Mouse (Mus musculus) heart, embryonic 16.5 days (tissue): ENCODE measurements around the gene Crtc1. TPM values are rescaled to one million over a fixed set of nuclear protein-coding genes. Genes with fewer than 3 reads are reported as not detected.
A peak's percentile ranks its signal among the peaks of the same experiment; 100 is the strongest.

Experiments used
- ATAC-seq: fragments of 200-750 bp; cut with Nextera tagmentation; replicated peaks from 2 replicates; pipeline ENCODE4 v1.8.0; 2017; ENCODE audit warnings: moderate number of reproducible peaks; ENCODE audit not compliant: insufficient read depth, low FRiP score; ENCODE audit errors: extremely low read depth
- H3K27ac ChIP-seq: fragments of 300-500 bp; sonication (generic); 2 replicates; pipeline ENCODE4 v1.5.1; 2014; ENCODE audit warnings: mild to moderate bottlenecking, low read length, control low read depth, moderate library complexity
- H3K27me3 ChIP-seq: fragments of 300-500 bp; sonication (generic); 2 replicates; pipeline ENCODE4 v1.6.1; 2014; ENCODE audit warnings: low read length, mixed read lengths; ENCODE audit not compliant: control insufficient read depth, insufficient read depth
- H3K36me3 ChIP-seq: fragments of 300-500 bp; sonication (generic); 2 replicates; pipeline ENCODE4 v1.6.1; 2014; ENCODE audit not compliant: control insufficient read depth, insufficient read depth
- H3K4me1 ChIP-seq: fragments of 300-500 bp; sonication (generic); 2 replicates; pipeline ENCODE4 v1.6.1; 2014; ENCODE audit warnings: low read length, mixed read lengths; ENCODE audit not compliant: control insufficient read depth, insufficient read depth
- H3K4me2 ChIP-seq: fragments of 300-500 bp; sonication (generic); 2 replicates; pipeline ENCODE4 v1.6.1; 2014; ENCODE audit warnings: low read depth, mild to moderate bottlenecking, control low read depth, low read length
- H3K4me3 ChIP-seq: fragments of 300-500 bp; sonication (generic); 2 replicates; pipeline ENCODE4 v1.5.1; 2014; ENCODE audit warnings: mild to moderate bottlenecking, control low read depth, low read length
- H3K9ac ChIP-seq: fragments of 300-500 bp; sonication (generic); 2 replicates; pipeline ENCODE4 v1.6.1; 2014; ENCODE audit warnings: low read length, control low read depth
- H3K9me3 ChIP-seq: fragments of 300-500 bp; sonication (generic); replicated peaks from 2 replicates; pipeline ENCODE4 v1.6.1; 2016; ENCODE audit warnings: low read length; ENCODE audit not compliant: control insufficient read depth
- WGBS: fragments of 180-500 bp; shearing (Covaris S2); extraction: QIAGEN DNeasy Blood & Tissue Kit; methylation state at CpG from one replicate; pipeline ENCODE4 v1.1.7; 2014; 5-methylcytosine and 5-hydroxymethylcytosine counted together
- polyA plus RNA-seq: library from polyadenylated mRNA; unstranded; fragments of >200 nt; fragmentation: Nextera tagmentation; extraction: Ambion mirVana; gene quantifications from 2 replicates; pipeline ENCODE4 v1.2.1, GENCODE M21; 2015

The Crtc1 gene
- polyA plus RNA-seq, 1 experiment from 2014 or later: 10.7 TPM

DNA sequence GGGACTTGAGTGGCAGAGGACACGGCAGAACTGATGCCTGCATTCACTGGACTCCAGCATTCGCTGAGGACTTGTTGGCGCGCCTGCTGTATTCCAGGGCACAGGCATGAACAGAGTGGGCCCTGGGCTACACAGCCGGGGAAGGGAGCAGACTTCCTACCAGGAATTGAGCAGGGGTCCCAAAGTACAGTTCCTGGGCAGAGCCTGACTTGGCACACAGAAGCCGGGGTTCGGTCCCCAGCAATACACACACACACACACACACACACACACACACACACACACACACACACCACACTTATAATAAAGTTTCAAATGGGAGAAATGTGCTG, 435 bp upstream of the Crtc1 start:
- 4% methylated on average over 7 of the region's 7 CpGs for WGBS
- Histone ChIP-seq H3K4me1 (peaks cover 14% of the 10 kb centered on the region), H3K27me3 (no peaks in the 10 kb centered on the region), H3K27ac (peak overlapping the region; percentile 70), H3K36me3 (no peaks in the 10 kb centered on the region), H3K9me3 (no peaks in the 10 kb centered on the region), H3K4me2 (peak overlapping the region; percentile 89), H3K4me3 (peak overlapping the region; percentile 79), H3K9ac (peak overlapping the region; percentile 77)
- no peak for ATAC-seq

DNA sequence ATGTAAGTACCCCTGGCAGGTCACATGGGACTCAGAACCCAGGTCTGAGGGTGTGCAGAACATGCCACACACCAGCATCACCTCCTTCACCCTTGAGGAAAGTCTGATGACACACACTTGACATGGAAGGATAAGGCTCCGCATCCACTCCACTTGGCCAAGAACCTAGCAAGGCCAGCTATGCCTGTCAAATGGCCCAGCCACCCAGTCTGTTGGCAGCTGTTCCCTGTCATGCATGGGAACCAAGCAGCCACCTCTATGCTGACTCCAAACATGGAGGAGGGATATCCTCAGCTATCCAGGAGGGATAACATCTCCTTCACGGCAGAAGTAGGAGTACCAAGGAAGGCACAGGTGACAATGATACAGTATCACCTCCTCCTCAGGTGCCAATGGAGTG, 956 bp downstream of the Crtc1 start:
- Histone ChIP-seq H3K27me3 (no peaks in the 10 kb centered on the region), H3K9me3 (no peaks in the 10 kb centered on the region), H3K27ac (no peak overlapping the region), H3K36me3 (no peaks in the 10 kb centered on the region), H3K4me2 (peak overlapping the region; percentile 89), H3K4me3 (no peak overlapping the region; the same call in 1 of the 2 replicates), H3K4me1 (peaks cover 14% of the 10 kb centered on the region), H3K9ac (no peak overlapping the region)
- no peak for ATAC-seq
- 91% methylated on average over 2 of the region's 2 CpGs for WGBS

DNA sequence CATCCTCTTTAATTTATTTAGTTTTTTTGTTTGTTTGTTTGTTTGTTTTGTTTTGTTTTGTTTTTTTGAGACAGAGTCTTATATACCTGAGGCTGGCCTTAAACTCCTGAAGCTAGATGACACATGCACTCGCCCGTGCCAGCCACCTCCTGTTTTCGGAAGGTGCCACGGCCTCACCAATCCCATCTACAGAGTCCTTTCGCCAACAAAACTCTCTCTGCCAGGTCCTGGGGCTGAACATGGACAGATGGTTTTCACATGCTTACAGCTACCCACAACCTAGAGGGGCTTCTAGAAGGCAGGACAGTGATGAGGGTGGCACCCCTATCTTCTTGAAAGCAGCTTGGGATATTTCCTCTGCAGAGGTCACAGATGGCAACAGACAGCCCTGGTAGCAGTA, 4.2 kb downstream of the Crtc1 start:
- 95% methylated on average over 5 of the region's 5 CpGs for WGBS
- ATAC-seq: no peak
- Histone ChIP-seq H3K4me2 (no peak overlapping the region), H3K4me3 (no peak overlapping the region), H3K27me3 (no peaks in the 10 kb centered on the region), H3K9me3 (no peaks in the 10 kb centered on the region), H3K36me3 (no peaks in the 10 kb centered on the region), H3K27ac (no peak overlapping the region), H3K9ac (no peak overlapping the region), H3K4me1 (peaks cover 14% of the 10 kb centered on the region)

DNA sequence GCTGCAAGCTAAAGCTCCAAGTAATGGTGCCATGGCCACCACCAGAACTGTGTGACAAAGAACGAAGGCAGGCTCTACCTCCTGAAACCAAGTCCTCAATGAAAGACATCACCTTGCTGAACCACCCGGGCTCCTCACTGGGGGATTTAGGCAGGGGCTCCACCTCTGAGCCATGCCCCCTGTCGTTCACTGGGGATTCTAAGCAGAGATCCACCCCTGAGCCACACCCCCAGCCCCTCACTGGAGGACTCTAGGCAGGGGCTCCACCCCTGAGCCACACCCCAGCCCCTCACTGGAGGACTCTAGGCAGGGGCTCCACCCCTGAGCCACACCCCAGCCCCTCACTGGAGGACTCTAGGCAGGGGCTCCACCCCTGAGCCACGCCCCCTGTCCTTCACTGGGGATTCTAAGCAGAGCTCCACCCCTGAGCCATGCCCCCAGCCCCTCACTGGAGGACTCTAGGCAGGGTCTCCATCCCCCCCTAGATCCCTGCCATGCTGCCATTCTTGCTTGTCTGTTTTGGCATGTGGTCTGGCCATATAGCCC, 6.3 kb downstream of the Crtc1 start:
- Histone ChIP-seq H3K36me3 (no peaks in the 10 kb centered on the region), H3K9me3 (no peaks in the 10 kb centered on the region), H3K27me3 (no peaks in the 10 kb centered on the region), H3K4me1 (no peaks in the 10 kb centered on the region; the same call in 1 of the 2 replicates), H3K9ac (no peak overlapping the region), H3K4me3 (no peak overlapping the region), H3K4me2 (no peak overlapping the region), H3K27ac (no peak overlapping the region)
- WGBS: 44% methylated on average over 4 of the region's 4 CpGs
- ATAC-seq: no peak

DNA sequence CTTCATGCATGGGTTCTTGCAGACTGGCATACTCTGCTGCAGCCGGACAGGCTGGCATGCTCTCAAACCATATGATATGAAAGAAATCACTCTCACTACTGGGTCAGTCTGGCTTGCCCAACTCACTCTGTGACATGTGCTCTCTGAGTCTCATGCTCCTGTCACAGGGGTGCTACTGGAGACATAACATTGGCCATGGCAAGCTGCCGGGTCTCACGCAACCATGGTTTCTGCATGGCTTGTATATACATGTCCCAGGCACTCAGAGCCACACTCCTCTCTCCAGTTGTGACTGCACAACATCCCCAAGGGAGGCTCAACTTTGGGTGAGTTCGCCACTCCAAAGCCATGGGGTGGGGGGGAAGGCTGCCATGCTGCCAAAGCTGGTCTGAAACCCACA, 8.2 kb downstream of the Crtc1 start:
- H3K4me1 ChIP-seq: no peaks in the 10 kb centered on the region
- no peaks in the 10 kb centered on the region for H3K9me3 ChIP-seq
- H3K9ac ChIP-seq: no peak overlapping the region
- H3K4me2 ChIP-seq: no peak overlapping the region
- H3K36me3 ChIP-seq: no peaks in the 10 kb centered on the region
- no peak overlapping the region for H3K4me3 ChIP-seq
- H3K27ac ChIP-seq: no peak overlapping the region
- WGBS: 95% methylated on average over 4 of the region's 4 CpGs
- ATAC-seq: no peak
- no peaks in the 10 kb centered on the region for H3K27me3 ChIP-seq

DNA sequence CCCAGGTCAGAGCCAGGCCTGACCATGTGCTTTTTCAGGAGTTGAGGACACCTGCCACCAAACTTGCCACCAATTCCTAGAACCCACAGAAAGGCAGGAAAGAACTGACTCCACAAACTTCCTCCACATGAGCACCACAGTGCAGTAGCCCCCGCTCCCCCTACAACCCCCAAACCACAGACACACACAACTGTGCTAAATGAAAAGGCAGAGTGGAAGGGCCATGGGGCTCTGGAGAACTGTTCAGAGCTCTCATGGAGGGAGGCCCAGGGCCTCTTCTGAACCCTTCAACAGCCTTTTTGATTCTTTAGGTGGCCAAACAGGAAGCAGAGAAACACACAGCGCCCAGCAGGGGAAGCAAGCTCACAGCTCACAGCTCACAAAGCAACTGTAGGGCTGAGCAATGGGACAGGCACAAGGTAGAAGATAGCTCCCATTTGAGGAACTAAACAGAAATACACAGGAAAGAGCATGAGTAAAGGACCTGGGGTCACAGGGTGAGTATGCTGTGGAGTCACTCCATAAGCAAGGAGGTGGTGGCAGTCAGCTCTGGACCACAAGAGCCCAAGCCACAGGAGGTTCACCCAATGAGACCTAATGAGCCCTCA, 13.0 kb downstream of the Crtc1 start:
- 84% methylated on average over 2 of the region's 2 CpGs for WGBS
- no peak for ATAC-seq
- Histone ChIP-seq H3K27me3 (no peaks in the 10 kb centered on the region), H3K9me3 (no peaks in the 10 kb centered on the region), H3K4me2 (no peak overlapping the region), H3K4me1 (no peaks in the 10 kb centered on the region), H3K36me3 (no peaks in the 10 kb centered on the region), H3K27ac (no peak overlapping the region), H3K9ac (no peak overlapping the region), H3K4me3 (no peak overlapping the region)

DNA sequence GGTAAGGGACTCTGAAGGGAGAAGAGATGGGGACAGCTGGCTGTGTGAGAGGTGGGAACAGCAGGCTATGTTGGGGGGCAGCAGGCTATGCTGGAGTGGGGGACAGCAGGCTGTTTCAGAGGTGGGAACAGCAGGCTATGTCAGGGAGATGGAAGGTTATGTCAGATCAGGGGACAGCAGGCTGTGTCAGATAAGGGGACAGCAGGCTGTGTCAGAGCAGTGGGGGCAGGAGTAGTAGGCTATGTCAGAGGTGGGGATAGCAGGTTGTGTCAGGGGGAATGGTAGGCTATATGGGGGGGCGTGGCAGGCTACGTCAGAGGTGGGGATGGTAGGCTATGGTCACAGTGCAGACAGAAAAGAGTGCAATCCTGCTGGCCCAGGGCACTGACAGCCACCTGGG, 16.7 kb downstream of the Crtc1 start:
- WGBS: 89% methylated on average over 2 of the region's 2 CpGs
- no peak overlapping the region for H3K9ac ChIP-seq
- H3K27ac ChIP-seq: no peak overlapping the region
- no peak overlapping the region for H3K4me3 ChIP-seq
- no peaks in the 10 kb centered on the region for H3K9me3 ChIP-seq
- H3K36me3 ChIP-seq: no peaks in the 10 kb centered on the region
- H3K4me2 ChIP-seq: no peak overlapping the region
- no peaks in the 10 kb centered on the region for H3K27me3 ChIP-seq
- H3K4me1 ChIP-seq: peaks cover 22% of the 10 kb centered on the region
- ATAC-seq: no peak

DNA sequence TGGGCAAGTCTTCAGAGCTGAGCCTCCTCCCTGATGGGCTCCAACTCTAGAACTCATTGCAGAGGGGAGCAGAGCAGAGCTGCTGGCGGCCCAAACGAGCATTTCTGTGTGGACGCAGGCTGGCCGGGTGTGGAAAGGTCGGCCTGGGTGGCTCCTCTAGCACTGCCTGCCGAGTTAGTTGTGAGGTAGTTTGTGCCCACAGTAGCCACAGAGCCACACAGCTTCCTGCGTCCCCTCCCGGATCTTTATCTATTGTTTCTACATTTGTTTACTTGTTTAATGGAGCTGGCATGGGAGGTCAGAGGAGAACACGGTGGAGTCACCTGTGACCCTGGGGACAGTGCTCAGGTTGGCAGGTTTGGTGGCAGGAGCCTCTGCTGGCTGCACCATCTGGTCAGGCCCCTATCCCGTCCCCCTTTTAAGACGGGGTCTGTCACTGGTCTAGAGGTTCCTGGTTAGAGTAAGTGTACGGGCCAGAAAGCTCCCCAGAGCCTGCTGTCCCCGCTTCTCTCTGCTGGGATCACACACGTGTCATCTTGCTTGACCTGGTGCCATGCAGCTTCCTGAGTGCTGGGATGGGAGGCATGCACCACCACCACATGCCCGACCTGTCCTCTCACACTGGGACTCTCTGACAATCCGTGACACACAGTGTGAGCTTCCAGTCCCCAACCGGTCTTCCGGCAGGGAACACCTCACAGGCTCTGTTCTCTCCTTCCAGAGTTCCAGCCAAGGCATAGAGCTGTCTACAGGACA, 17.9 kb downstream of the Crtc1 start:
- no peak overlapping the region for H3K9ac ChIP-seq

DNA sequence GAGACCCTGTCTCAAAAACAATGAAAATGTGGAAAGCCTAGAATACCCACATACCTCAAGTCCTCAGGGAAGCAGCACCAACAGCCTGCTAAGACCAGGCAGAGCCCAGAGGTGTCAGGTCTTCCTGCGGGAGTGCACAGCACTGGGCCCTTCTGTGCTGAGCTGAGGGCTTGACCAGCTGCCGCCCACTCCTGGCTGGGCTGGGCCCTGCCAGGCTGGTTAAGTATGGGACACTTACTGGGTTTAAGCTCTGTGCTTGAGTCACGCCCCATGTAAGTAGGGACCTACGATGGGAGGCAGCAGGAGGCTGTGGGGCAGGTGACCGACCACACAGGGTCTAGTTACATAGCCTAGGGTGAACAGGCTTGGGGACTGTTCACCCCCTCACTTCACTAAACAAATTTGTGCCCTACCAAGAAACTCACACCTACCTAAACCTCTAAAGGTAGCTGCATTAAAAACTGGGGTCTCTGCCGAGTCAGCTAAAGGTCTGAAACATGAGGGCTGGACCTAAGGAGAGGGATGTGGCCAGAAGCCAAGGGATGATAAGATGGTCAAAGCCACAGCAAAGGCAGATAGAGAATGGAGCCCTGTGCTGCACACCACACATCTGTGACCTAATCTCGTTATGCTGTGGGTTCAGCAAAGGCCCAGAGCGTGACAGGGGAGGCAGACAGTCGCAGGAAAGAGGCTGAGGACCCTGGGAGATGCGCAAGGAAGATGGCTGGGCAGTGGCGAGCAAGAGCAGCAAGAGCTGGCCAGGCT, 19.3 kb downstream of the Crtc1 start:
- H3K4me1 ChIP-seq: peaks cover 25% of the 10 kb centered on the region
- no peak for ATAC-seq

More for the DNA sequence above, 17.9 kb downstream of the Crtc1 start:
- H3K36me3 ChIP-seq: no peaks in the 10 kb centered on the region
- H3K4me3 ChIP-seq: no peak overlapping the region
- ATAC-seq: no peak
- H3K9me3 ChIP-seq: no peaks in the 10 kb centered on the region
- no peak overlapping the region for H3K4me2 ChIP-seq
- H3K27ac ChIP-seq: no peak overlapping the region
- peaks cover 23% of the 10 kb centered on the region for H3K4me1 ChIP-seq
- H3K27me3 ChIP-seq: no peaks in the 10 kb centered on the region
- 63% methylated on average over 18 of the region's 18 CpGs for whole genome bisulfite sequencing

More for the DNA sequence above, 19.3 kb downstream of the Crtc1 start:
- 63% methylated on average over 11 of the region's 11 CpGs for WGBS
- peak overlapping the region; percentile 25; the same call in 1 of the 2 replicates for H3K27ac ChIP-seq
- H3K36me3 ChIP-seq: no peaks in the 10 kb centered on the region
- H3K27me3 ChIP-seq: no peaks in the 10 kb centered on the region
- no peak overlapping the region for H3K4me3 ChIP-seq
- no peak overlapping the region for H3K9ac ChIP-seq
- no peaks in the 10 kb centered on the region for H3K9me3 ChIP-seq
- H3K4me2 ChIP-seq: no peak overlapping the region
